Mouse (Mus musculus): ENCODE measurements around the gene Mnd1. TPM values are rescaled to one million over a fixed set of nuclear protein-coding genes. Genes with fewer than 3 reads are reported as not detected.

Gene Mnd1
- polyA plus RNA-seq, 1 experiment from 2014 or later: 20.1 TPM

GRCm38 (mm10) chr3:84135933-84136332, 19.7 kb downstream of the Mnd1 start:
- CTCF ChIA-PET: interaction anchor here (1.5 kb wide), 1 partner anchor 15 kb away, joined by 4 read pairs; no protein-coding TSS in a partner anchor
- no peak for TF ChIP-seq CTCF (IDR thresholded peaks at IDR 0.05)
- POLR2A ChIA-PET: no interaction called here
- DNase-seq (ENCODE audit: low read depth, low spot score): no peak
- ATAC-seq: no peak
- in situ Hi-C loops (cut with MboI; ENCODE audit: low pct_unique_long_range_greater_than_20kb): no loop called here
- no peaks in the 10 kb centered on the region for H3K27me3 ChIP-seq

GRCm38 (mm10) chr3:84135387-84135786, 20.2 kb downstream of the Mnd1 start:
- CTCF ChIA-PET: interaction anchor here (0.9 to 1.5 kb wide), 2 partner anchors 16 to 189 kb away, joined by 3 to 4 read pairs; no protein-coding TSS in a partner anchor
- DNase-seq (ENCODE audit: low read depth, low spot score) (no peak), ATAC-seq (no peak)
- H3K27me3 ChIP-seq: no peaks in the 10 kb centered on the region
- POLR2A ChIA-PET: interaction anchor here (0.7 kb wide), 1 partner anchor 124 kb away, joined by 3 read pairs; no protein-coding TSS in a partner anchor
- in situ Hi-C loops (cut with MboI; ENCODE audit: low pct_unique_long_range_greater_than_20kb): no loop called here
- TF ChIP-seq CTCF (IDR thresholded peaks at IDR 0.05): no peak

GRCm38 (mm10) chr3:84131369-84131768, 24.2 kb downstream of the Mnd1 start:
- no peak for TF ChIP-seq CTCF (IDR thresholded peaks at IDR 0.05)
- ATAC-seq: no peak
- no peaks in the 10 kb centered on the region for H3K27me3 ChIP-seq
- in situ Hi-C loops (cut with MboI; ENCODE audit: low pct_unique_long_range_greater_than_20kb): no loop called here
- CTCF ChIA-PET: interaction anchor here (1.1 kb wide), 2 partner anchors 9 to 184 kb away, joined by 3 read pairs; no protein-coding TSS in a partner anchor
- POLR2A ChIA-PET: no interaction called here
- DNase-seq (ENCODE audit: low read depth, low spot score): no peak

GRCm38 (mm10) chr3:84130776-84131175, 24.8 kb downstream of the Mnd1 start:
- ATAC-seq (no peak), DNase-seq (ENCODE audit: low read depth, low spot score) (no peak)
- ChIA-PET CTCF (interaction anchor here (1.1 kb wide), 1 partner anchor 184 kb away, joined by 3 read pairs; no protein-coding TSS in a partner anchor), POLR2A (interaction anchor here (0.7 kb wide), 1 partner anchor 227 kb away, joined by 3 read pairs; no protein-coding TSS in a partner anchor)
- TF ChIP-seq CTCF (IDR thresholded peaks at IDR 0.05): no peak
- in situ Hi-C loops (cut with MboI; ENCODE audit: low pct_unique_long_range_greater_than_20kb): no loop called here
- no peaks in the 10 kb centered on the region for H3K27me3 ChIP-seq

- ATAC-seq (peak; percentile 75), DNase-seq (ENCODE audit: low read depth, low spot score) (no peak)
- ChIA-PET POLR2A (interaction anchor here (1.0 kb wide), 1 partner anchor 623 kb away, joined by 3 read pairs; no protein-coding TSS in a partner anchor), CTCF (interaction anchor here (1.4 kb wide), 1 partner anchor 182 kb away, joined by 4 read pairs; no protein-coding TSS in a partner anchor)
- in situ Hi-C loops (cut with MboI; ENCODE audit: low pct_unique_long_range_greater_than_20kb): loop anchor here (10.0 kb wide), 2 partner anchors 214 to 324 kb away; no protein-coding TSS in a partner anchor
- no peaks in the 10 kb centered on the region for H3K27me3 ChIP-seq
- no peak for TF ChIP-seq CTCF (IDR thresholded peaks at IDR 0.05)
These were observed 26.4 kb downstream of the Mnd1 start for GRCm38 (mm10) chr3:84128871-84129870.

- H3K27me3 ChIP-seq: no peaks in the 10 kb centered on the region
- no peak for DNase-seq (ENCODE audit: low read depth, low spot score)
- no peak for TF ChIP-seq CTCF (IDR thresholded peaks at IDR 0.05)
- no peak for ATAC-seq
- in situ Hi-C loops (cut with MboI; ENCODE audit: low pct_unique_long_range_greater_than_20kb): loop anchor here (10.0 kb wide), 2 partner anchors 213 to 323 kb away; no protein-coding TSS in a partner anchor
- POLR2A ChIA-PET: no interaction called here
- CTCF ChIA-PET: interaction anchor here (0.9 to 6.7 kb wide), 3 partner anchors 12 to 211 kb away, joined by 3 to 29 read pairs (median 5); no protein-coding TSS in a partner anchor
These were observed 28.2 kb downstream of the Mnd1 start for GRCm38 (mm10) chr3:84127431-84127830.

GRCm38 (mm10) chr3:84126721-84127120, 28.9 kb downstream of the Mnd1 start:
- ATAC-seq (no peak), DNase-seq (ENCODE audit: low read depth, low spot score) (no peak)
- no peak for TF ChIP-seq CTCF (IDR thresholded peaks at IDR 0.05)
- ChIA-PET CTCF (interaction anchor here (1.4 to 6.7 kb wide), 2 partner anchors 184 to 211 kb away, joined by 5 to 29 read pairs; no protein-coding TSS in a partner anchor), POLR2A (no interaction called here)
- no peaks in the 10 kb centered on the region for H3K27me3 ChIP-seq
- in situ Hi-C loops (cut with MboI; ENCODE audit: low pct_unique_long_range_greater_than_20kb): loop anchor here (10.0 kb wide), 2 partner anchors 212 to 322 kb away; no protein-coding TSS in a partner anchor

- DNase-seq (ENCODE audit: low read depth, low spot score) (no peak), ATAC-seq (no peak)
- TF ChIP-seq CTCF (IDR thresholded peaks at IDR 0.05): no peak
- H3K27me3 ChIP-seq: no peaks in the 10 kb centered on the region
- CTCF ChIA-PET: interaction anchor here (0.8 to 6.7 kb wide), 6 partner anchors 27 to 328 kb away, joined by 3 to 29 read pairs (median 3); no protein-coding TSS in a partner anchor
- in situ Hi-C loops (cut with MboI; ENCODE audit: low pct_unique_long_range_greater_than_20kb): loop anchor here (10.0 kb wide), 2 partner anchors 211 to 321 kb away; no protein-coding TSS in a partner anchor
- POLR2A ChIA-PET: no interaction called here
These were observed 29.8 kb downstream of the Mnd1 start for GRCm38 (mm10) chr3:84125704-84126289.

GRCm38 (mm10) chr3:84123461-84123860, 32.1 kb downstream of the Mnd1 start:
- DNase-seq (ENCODE audit: low read depth, low spot score): no peak
- ChIA-PET CTCF (interaction anchor here (0.6 to 6.7 kb wide), 22 partner anchors 10 to 224 kb away, joined by 3 to 29 read pairs (median 4); no protein-coding TSS in a partner anchor), POLR2A (interaction anchor here (1.6 kb wide), 1 partner anchor 17 kb away, joined by 4 read pairs; no protein-coding TSS in a partner anchor)
- peak; percentile 92 for TF ChIP-seq CTCF (IDR thresholded peaks at IDR 0.05)
- no peaks in the 10 kb centered on the region for H3K27me3 ChIP-seq
- in situ Hi-C loops (cut with MboI; ENCODE audit: low pct_unique_long_range_greater_than_20kb): loop anchor here (10.0 kb wide), 2 partner anchors 209 to 319 kb away; no protein-coding TSS in a partner anchor
- no peak for ATAC-seq

GRCm38 (mm10) chr3:84118718-84119117, 36.9 kb downstream of the Mnd1 start:
- TF ChIP-seq CTCF (IDR thresholded peaks at IDR 0.05): no peak
- POLR2A ChIA-PET: no interaction called here
- no peak for ATAC-seq

More at GRCm38 (mm10) chr3:84118718-84119117, 36.9 kb downstream of the Mnd1 start:
- no peak for DNase-seq (ENCODE audit: low read depth, low spot score)
- in situ Hi-C loops (cut with MboI; ENCODE audit: low pct_unique_long_range_greater_than_20kb): loop anchor here (5.0 kb wide), 1 partner anchor 176 kb away; no protein-coding TSS in a partner anchor
- no peaks in the 10 kb centered on the region for H3K27me3 ChIP-seq
- CTCF ChIA-PET: interaction anchor here (0.7 to 2.2 kb wide), 5 partner anchors 12 to 203 kb away, joined by 3 to 8 read pairs (median 3); no protein-coding TSS in a partner anchor

All from Patski (cell line).